Mouse (Mus musculus) testis, adult 2 months (tissue): ENCODE data around the gene Ndufs7.

ENCODE experiments used
- CTCF ChIP-seq: fragments of 200-500 bp; IDR thresholded peaks from 2 replicates; pipeline ENCODE4 v1.5.1; 2012; ENCODE audit warnings: low read depth, mild to moderate bottlenecking, inconsistent platforms, low read length, moderate library complexity; ENCODE audit not compliant: control insufficient read depth, insufficient read depth, insufficient replicate concordance
- POLR2A ChIP-seq: fragments of 200-500 bp; IDR thresholded peaks from 2 replicates; pipeline ENCODE4 v1.6.1; 2012; ENCODE audit warnings: low read depth, mild to moderate bottlenecking, inconsistent platforms, low read length, moderate library complexity; ENCODE audit not compliant: control insufficient read depth

DNA sequence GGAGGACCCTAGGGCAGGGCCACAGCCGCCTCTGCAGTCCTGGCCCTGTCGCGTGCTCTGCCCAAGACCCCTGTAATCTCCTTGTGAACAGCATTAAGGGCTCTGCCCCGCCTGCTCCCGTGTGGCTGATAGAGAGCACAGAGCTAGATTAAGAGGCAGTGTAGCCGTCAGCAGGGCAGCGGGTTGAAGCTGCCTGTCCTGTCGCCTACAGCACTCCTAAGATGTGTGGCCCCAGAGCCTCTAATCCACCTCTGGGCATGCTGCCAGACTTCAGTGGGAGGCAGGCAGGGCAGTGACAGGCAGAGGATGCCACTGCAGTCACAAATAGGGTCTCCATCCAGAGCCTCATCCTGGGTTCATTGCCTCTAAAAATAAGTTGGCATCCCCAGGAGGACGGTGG lies 6.8 kb upstream of the Ndufs7 start:
- TF ChIP-seq POLR2A: no peak
- TF ChIP-seq CTCF: no peak
